Mouse (Mus musculus): ENCODE results near the gene Tulp4.

- TF ChIP-seq CHD2 (IDR thresholded peaks at IDR 0.05; ENCODE audit: low read depth, low read length) (no peak), MAFK (IDR thresholded peaks at IDR 0.05; ENCODE audit: insufficient read depth, low read depth, low read length) (no peak)
These were observed 48.1 kb downstream of the Tulp4 start for GRCm38 (mm10) chr17:6154366-6154765.

All from ES-E14 (cell line).